Comparison of ENCODE assay signal across 1 mouse cellular context in the genomic region with DNA sequence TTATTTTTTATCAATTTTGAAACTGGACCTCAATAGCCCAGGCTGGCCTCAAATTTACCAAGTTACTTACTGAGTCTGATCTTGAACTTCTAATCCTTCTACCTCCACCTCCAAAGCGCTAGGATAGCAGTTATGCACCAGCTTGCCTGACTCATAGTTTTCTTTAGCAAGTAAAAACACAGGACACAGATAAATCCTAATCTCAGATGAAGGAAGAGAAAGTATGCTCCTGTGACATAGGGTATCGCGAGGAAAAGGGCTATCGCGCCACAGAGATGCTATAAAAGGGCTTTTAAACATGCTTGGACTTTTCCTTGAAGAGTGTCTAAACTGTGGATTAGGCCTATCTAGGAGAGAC.
TF ChIP-seq lines count a peak whose summit lies in the region.

No protein-coding gene starts in this region.

TF ChIP-seq in CH12.LX, 34 proteins besides CTCF, POLR2A, EP300 and RAD21 (continued from another document):
- TF ChIP-seq BHLHE40 (IDR thresholded peaks at IDR 0.05; ENCODE audit: low read depth, low read length), result no peak
- TF ChIP-seq UBTF (IDR thresholded peaks at IDR 0.05; ENCODE audit: low read depth, low read length), result no peak
TF ChIP-seq in CH12.LX: peak in this region for 0.
